Mouse (Mus musculus) midbrain, embryonic 10.5 days (tissue): ENCODE results near the gene Cd2bp2. TPM values are rescaled to one million over a fixed set of nuclear protein-coding genes. Genes with fewer than 3 reads are reported as not detected.
A peak's percentile ranks its signal among the peaks of the same experiment; 100 is the strongest.

Experiments
- DNase-seq: peaks from one replicate; pipeline ENCODE4 v3.0.0-alpha.2; 2017; ENCODE audit warnings: low spot score
- H3K27ac ChIP-seq: fragments of 300-500 bp; sonication (generic); replicated peaks from 2 replicates; pipeline ENCODE4 v1.5.1; 2016; ENCODE audit warnings: mild to moderate bottlenecking
- H3K27me3 ChIP-seq: fragments of 300-500 bp; sonication (generic); 2 replicates; pipeline ENCODE4 v1.6.1; 2016; ENCODE audit warnings: low read depth, mild to moderate bottlenecking; ENCODE audit not compliant: poor library complexity, severe bottlenecking
- H3K36me3 ChIP-seq: fragments of 300-500 bp; sonication (generic); 2 replicates; pipeline ENCODE4 v1.6.1; 2016; ENCODE audit warnings: mild to moderate bottlenecking, moderate library complexity
- H3K4me1 ChIP-seq: fragments of 300-500 bp; sonication (generic); 2 replicates; pipeline ENCODE4 v1.6.1; 2016
- H3K4me3 ChIP-seq: fragments of 300-500 bp; sonication (generic); 2 replicates; pipeline ENCODE4 v1.5.1; 2016; ENCODE audit warnings: mild to moderate bottlenecking, moderate library complexity
- H3K9me3 ChIP-seq: fragments of 300-500 bp; sonication (generic); replicated peaks from 2 replicates; pipeline ENCODE4 v1.6.1; 2016; ENCODE audit warnings: mild to moderate bottlenecking
- WGBS: fragments of 180-500 bp; shearing (Covaris S2); methylation state at CpG from one replicate; pipeline ENCODE4 v1.1.7; 2016; 5-methylcytosine and 5-hydroxymethylcytosine counted together
- polyA plus RNA-seq: library from polyadenylated mRNA; unstranded; fragments of >200 nt; fragmentation: Nextera tagmentation; extraction: Ambion mirVana; gene quantifications from 2 replicates; pipeline ENCODE4 v1.2.1, GENCODE M21; 2016

The Cd2bp2 gene
- polyA plus RNA-seq, 1 experiment from 2014 or later, result 94.3 TPM

- H3K36me3 ChIP-seq, result no peaks in the 10 kb centered on the region; the same call in 1 of the 2 replicates
- 27% methylated on average over 21 of the region's 21 CpGs for WGBS
- H3K9me3 ChIP-seq, result no peaks in the 10 kb centered on the region
- peaks cover 25% of the 10 kb centered on the region for H3K4me1 ChIP-seq
- peaks cover 36% of the 10 kb centered on the region for H3K27me3 ChIP-seq
- H3K27ac ChIP-seq, result no peak overlapping the region
- DNase-seq, result no peak
- H3K4me3 ChIP-seq, result peak overlapping the region; percentile 39; the same call in 1 of the 2 replicates
These were observed 18.7 kb upstream of the Cd2bp2 start for GRCm38 (mm10) chr7:127214521-127214920.

GRCm38 (mm10) chr7:127213930-127214329 lies 18.1 kb upstream of the Cd2bp2 start:
- no peak overlapping the region for H3K27ac ChIP-seq
- no peak overlapping the region for H3K4me3 ChIP-seq
- H3K27me3 ChIP-seq, result peaks cover 36% of the 10 kb centered on the region
- no peaks in the 10 kb centered on the region; the same call in 1 of the 2 replicates for H3K36me3 ChIP-seq
- peaks cover 31% of the 10 kb centered on the region for H3K4me1 ChIP-seq
- no peak for DNase-seq
- 45% methylated on average over 12 of the region's 12 CpGs for WGBS
- H3K9me3 ChIP-seq, result no peaks in the 10 kb centered on the region

- no peaks in the 10 kb centered on the region for H3K9me3 ChIP-seq
- no peak for DNase-seq
- peaks cover 36% of the 10 kb centered on the region for H3K27me3 ChIP-seq
These were observed 17.6 kb upstream of the Cd2bp2 start for GRCm38 (mm10) chr7:127213485-127213884.

DNA sequence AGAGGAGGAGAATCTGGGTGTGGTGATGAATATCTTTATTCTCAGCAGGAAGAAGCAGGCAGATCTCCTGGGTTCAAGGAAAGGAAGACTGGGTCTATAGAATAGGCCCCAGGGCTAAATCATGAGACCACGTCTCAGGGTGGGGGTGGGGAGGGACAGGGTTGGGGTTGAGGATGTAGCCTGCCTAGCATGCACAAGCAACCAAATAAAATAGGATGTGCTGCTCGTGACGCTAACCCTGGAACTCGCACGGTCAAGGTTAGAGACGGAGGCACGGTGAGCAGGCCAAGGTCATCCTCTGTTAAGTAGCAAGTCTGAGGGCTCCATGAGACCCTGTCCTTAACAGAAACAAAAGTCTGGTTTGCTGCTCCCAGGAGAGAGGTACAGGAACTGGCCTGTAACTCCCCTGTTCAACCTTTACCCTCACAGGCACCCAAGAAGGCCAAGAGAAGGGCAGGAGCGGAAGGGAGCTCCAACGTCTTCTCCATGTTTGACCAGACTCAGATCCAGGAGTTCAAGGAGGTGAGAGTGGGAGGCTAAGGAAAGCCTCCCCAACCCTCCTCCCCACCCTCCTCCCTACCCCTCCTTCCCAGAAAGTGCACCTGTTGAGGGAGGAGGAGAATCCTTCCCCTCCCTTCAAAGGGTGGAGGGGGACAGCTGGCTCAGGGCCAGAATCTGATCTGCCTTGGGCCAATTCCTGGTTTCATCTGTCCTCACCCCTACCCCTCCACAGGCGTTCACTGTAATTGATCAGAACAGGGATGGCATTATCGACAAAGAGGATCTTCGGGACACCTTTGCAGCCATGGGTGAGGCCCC lies 16.8 kb upstream of the Cd2bp2 start:
- no peak overlapping the region for H3K27ac ChIP-seq
- 89% methylated on average over 12 of the region's 12 CpGs for WGBS

More at GRCm38 (mm10) chr7:127213485-127213884, 17.6 kb upstream of the Cd2bp2 start:
- no peak overlapping the region for H3K27ac ChIP-seq
- 43% methylated on average over 7 of the region's 7 CpGs for WGBS
- peaks cover 33% of the 10 kb centered on the region for H3K4me1 ChIP-seq
- H3K36me3 ChIP-seq, result no peaks in the 10 kb centered on the region; the same call in 1 of the 2 replicates
- H3K4me3 ChIP-seq, result no peak overlapping the region

GRCm38 (mm10) chr7:127211014-127211745 lies 15.3 kb upstream of the Cd2bp2 start:
- peaks cover 42% of the 10 kb centered on the region for H3K27me3 ChIP-seq
- no peak for DNase-seq
- H3K4me3 ChIP-seq, result no peak overlapping the region
- no peaks in the 10 kb centered on the region; the same call in 1 of the 2 replicates for H3K36me3 ChIP-seq
- H3K27ac ChIP-seq, result no peak overlapping the region
- WGBS, result 81% methylated on average over 5 of the region's 5 CpGs
- H3K9me3 ChIP-seq, result no peaks in the 10 kb centered on the region
- peaks cover 53% of the 10 kb centered on the region for H3K4me1 ChIP-seq

More for the DNA sequence above, 16.8 kb upstream of the Cd2bp2 start:
- no peak for DNase-seq
- peaks cover 36% of the 10 kb centered on the region for H3K27me3 ChIP-seq
- no peak overlapping the region for H3K4me3 ChIP-seq
- no peaks in the 10 kb centered on the region; the same call in 1 of the 2 replicates for H3K36me3 ChIP-seq
- no peaks in the 10 kb centered on the region for H3K9me3 ChIP-seq
- peaks cover 38% of the 10 kb centered on the region for H3K4me1 ChIP-seq

GRCm38 (mm10) chr7:127210266-127210665 lies 14.4 kb upstream of the Cd2bp2 start:
- Histone ChIP-seq H3K4me3 (no peak overlapping the region), H3K36me3 (peaks cover 2% of the 10 kb centered on the region), H3K4me1 (peaks cover 54% of the 10 kb centered on the region), H3K9me3 (no peaks in the 10 kb centered on the region), H3K27ac (no peak overlapping the region), H3K27me3 (peaks cover 42% of the 10 kb centered on the region)
- WGBS, result 89% methylated on average over 4 of the region's 4 CpGs
- no peak for DNase-seq

DNA sequence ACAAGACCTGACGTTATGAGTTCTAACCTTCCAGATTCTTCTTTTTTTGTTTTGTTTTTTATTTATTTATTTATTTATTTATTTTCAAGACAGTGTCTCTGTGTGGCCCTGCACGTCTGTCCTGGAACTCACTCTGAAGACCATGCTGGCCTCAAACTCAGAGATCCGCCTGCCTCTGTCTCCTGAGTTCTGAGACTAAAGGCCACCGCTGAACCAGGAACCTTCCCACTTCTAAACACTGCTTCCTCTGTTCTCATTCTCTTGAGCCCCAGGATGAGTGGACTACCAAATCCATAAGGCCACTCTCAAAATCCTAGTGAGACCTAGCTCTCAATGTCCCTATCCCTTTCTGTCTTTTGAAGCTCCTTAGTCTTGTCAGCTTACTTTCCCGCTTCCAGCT lies 14.0 kb upstream of the Cd2bp2 start:
- H3K4me1 ChIP-seq, result peaks cover 54% of the 10 kb centered on the region
- peak overlapping the region; percentile 70 for H3K4me3 ChIP-seq
- 80% methylated on average over 5 of the region's 5 CpGs for WGBS
- H3K27ac ChIP-seq, result no peak overlapping the region
- DNase-seq, result no peak
- H3K36me3 ChIP-seq, result peaks cover 6% of the 10 kb centered on the region
- peaks cover 37% of the 10 kb centered on the region for H3K27me3 ChIP-seq
- H3K9me3 ChIP-seq, result no peaks in the 10 kb centered on the region

DNA sequence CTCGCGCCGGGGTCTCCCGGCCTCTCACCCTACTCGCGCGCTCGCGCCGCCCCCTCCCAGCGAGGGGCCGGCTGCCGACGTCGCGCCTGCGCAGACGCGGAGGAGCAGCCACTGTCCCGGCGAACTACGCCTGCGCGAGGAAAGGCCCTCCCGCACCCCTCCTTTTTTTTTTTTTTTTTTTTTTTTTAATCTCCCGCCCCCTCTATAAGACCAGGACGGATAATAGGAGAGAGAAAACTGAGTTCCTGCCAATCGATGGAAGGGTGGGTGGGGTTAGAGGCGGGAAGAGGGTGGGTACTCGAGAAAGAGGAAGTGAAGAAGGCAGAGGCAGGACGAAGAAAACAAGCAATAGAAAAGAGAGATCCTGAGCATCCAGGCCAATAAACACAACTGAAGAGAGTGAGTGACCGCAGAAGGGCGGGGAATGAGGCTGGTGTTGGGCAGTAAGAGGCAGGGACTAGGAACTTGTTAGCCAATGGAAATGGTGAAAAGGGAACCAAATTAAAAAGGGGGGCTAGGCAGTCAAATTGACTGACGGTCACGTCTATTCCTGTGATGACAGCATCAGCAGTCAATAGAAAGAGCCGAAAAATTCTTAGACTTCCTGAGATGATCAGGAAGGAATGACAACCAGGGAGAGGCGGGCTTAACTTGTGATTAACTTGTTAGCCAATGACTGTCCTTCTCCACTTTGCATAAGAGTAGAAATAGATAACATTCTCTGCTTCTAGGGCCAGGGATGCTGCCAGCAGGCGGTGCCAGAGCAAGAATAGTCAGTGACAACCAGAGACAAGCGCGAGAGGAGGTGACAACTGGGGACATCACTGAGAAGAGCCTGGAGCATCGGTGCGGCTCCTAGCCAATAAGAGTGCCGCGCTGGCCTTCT lies 12.9 kb upstream of the Cd2bp2 start, which contains the start of gene Mylpf:
Gene Mylpf, plus strand, starts transcription at position 338 of the 886 bp plus-strand sequence.
- peaks cover 44% of the 10 kb centered on the region for H3K4me1 ChIP-seq
- peak; percentile 94 for DNase-seq
- H3K27me3 ChIP-seq, result peaks cover 27% of the 10 kb centered on the region
- H3K36me3 ChIP-seq, result peaks cover 14% of the 10 kb centered on the region
- WGBS, result under 1% methylated on average over 44 of the region's 44 CpGs
- no peaks in the 10 kb centered on the region for H3K9me3 ChIP-seq
- peak within 1 kb of the TSS; percentile 70 for H3K4me3 ChIP-seq
- peak within 1 kb of the TSS; percentile 93 for H3K27ac ChIP-seq

GRCm38 (mm10) chr7:127208295-127208552 lies 12.4 kb upstream of the Cd2bp2 start, which contains the start of gene Tbc1d10b:
Tbc1d10b (minus strand) TSS chr7:127208468.
- H3K4me3 ChIP-seq, result peak within 1 kb of the TSS; percentile 70
- no peak for DNase-seq
- H3K36me3 ChIP-seq, result peaks cover 20% of the 10 kb centered on the region
- H3K27ac ChIP-seq, result peak within 1 kb of the TSS; percentile 93
- no peaks in the 10 kb centered on the region for H3K9me3 ChIP-seq
- H3K4me1 ChIP-seq, result peaks cover 44% of the 10 kb centered on the region
- peaks cover 21% of the 10 kb centered on the region for H3K27me3 ChIP-seq
- WGBS, result 0% methylated on average over 33 of the region's 44 CpGs

DNA sequence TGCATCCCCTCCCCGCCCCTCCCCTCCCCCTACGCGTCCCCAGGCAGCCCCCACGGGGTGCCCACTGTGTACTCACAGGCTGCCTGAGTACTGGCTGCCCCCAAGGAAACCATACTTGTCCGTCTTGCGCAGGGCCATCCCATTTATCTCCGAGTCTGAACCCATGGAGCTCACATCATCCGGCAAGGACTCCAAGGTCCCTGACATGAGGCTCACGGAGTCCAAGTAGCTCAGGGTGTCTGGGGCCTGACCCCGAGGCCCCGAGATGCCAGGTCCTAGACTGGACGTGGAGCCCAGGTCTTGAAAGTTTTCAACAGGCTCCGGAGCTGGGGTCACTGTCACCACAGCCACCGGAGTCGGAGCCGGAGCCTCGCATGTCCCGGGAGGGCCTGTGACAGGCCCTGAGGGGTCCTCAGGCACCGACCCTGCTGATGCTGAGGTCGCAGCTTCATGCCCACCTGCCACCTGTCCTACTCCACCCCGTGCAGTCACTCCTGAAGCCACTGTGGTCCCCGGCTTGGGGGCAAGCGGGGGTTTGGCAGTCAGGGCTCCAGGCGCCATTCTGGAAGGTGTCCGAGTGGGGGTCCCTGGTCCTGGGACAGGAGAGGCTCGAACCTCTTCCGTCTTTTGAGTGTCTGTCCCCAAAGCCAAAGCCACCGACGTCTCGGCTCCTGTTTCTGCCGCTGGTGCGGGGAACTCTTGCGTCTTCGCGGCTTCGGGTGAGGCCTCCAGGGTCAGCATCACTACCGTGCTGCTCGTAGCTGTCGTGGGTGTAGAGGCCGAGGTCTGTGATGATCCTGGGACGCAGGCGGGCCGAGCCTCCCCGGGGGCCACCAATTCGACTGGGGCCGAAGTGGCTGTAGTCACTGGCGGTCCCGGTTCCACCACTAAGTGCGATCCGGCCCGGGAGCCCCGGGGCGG lies 11.8 kb upstream of the Cd2bp2 start:
- DNase-seq, result peak; percentile 33
- WGBS, result under 1% methylated on average over 53 of the region's 53 CpGs
- peaks cover 15% of the 10 kb centered on the region for H3K27me3 ChIP-seq

GRCm38 (mm10) chr7:127206606-127207005 lies 10.8 kb upstream of the Cd2bp2 start:
- Histone ChIP-seq H3K4me1 (peaks cover 44% of the 10 kb centered on the region), H3K4me3 (peak overlapping the region; percentile 70), H3K27me3 (0 out of 2 replicates have a peak, but pooled peaks cover 10% of the 10 kb centered on the region), H3K27ac (no peak overlapping the region), H3K9me3 (no peaks in the 10 kb centered on the region), H3K36me3 (peaks cover 34% of the 10 kb centered on the region)
- WGBS, result 75% methylated on average over 2 of the region's 2 CpGs
- no peak for DNase-seq

More for the DNA sequence above, 11.8 kb upstream of the Cd2bp2 start:
- peak overlapping the region; percentile 93 for H3K27ac ChIP-seq
- H3K9me3 ChIP-seq, result no peaks in the 10 kb centered on the region
- H3K36me3 ChIP-seq, result peaks cover 26% of the 10 kb centered on the region
- peaks cover 44% of the 10 kb centered on the region for H3K4me1 ChIP-seq
- H3K4me3 ChIP-seq, result peak overlapping the region; percentile 70
